Mouse (Mus musculus) urinary bladder, postnatal 4 days (tissue): Measurements from ENCODE around the gene Srsf4.

ENCODE experiments used
- DNase-seq, 2 experiments: peaks; one replicate each; pipeline ENCODE4 v3.0.0; 2021 to 2022; ENCODE audit warnings: low spot score in 2 of 2

Gene Srsf4

DNA sequence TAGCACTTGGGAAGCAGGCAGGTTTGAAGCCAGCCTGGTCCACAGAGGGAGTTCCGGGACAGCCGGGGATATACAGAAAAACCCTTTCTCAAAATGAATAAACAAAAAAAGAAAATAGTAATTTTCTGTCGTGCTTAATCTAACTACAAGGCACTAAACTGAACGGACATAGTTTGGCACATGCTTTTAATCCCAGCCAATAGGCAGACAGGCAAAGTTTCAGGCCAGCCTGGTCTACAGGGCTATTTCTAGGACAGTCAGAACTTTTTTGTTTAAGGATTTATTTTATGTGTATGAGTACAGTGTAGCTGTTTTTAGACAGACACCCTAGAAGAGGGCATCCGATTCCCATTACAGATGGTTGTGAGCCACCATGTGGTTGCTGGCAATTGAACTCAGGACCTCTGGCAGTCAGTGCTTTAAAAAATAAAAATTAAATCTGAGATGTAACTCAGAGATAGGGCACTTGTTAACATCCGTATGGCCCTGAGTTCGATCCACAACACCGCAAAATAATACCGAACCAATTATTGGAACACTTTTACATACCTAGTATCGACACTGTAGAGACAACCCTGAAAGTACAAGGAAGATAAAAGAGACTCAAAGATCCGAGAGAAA is 635 bp upstream of the Srsf4 start:
- no peak for DNase-seq

DNA sequence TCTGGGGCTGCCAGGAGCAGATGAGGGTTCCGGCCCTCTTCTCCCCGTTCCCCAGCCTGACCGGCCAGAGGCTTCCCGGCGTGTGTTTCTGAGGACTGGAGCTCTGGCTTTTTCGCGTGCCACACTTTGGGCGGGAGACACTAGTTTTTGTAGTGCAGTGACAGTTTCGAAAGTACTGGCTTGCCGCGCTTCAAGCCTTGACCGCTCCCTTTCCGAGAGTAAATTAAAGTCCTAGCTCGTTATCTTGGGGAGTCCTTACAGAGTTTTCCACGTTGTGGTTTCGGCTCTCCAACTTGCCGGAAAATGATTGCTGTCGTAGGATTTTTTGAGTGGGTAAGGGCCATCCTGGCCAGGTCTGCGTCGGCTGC is 736 bp downstream of the Srsf4 start:
- DNase-seq, result no peak

GRCm38 (mm10) chr4:131874567-131874966 is 1.1 kb downstream of the Srsf4 start:
- DNase-seq, result no peak

- DNase-seq, result no peak
Observed at GRCm38 (mm10) chr4:131875242-131875641, 1.8 kb downstream of the Srsf4 start.

DNA sequence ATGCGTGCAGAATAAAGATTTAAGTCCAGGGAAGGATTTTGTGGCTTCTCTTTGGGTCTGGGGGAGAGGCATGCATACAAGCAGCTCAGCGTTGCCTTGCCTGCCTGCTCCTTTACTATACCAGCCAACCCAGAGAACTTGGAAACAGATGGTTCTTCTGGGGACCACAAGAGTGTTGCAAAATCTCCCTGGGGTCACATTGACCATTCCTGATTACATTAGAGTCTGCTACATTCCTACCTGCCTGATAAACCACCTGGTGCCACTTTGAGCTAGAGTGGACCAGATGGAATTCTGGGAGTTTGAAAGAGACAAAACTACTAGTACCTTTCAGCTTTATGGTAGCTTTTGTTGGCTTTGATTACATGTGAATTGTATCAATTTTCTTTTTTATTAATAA is 3.4 kb downstream of the Srsf4 start:
- no peak for DNase-seq

GRCm38 (mm10) chr4:131879692-131880091 is 6.3 kb downstream of the Srsf4 start:
- no peak for DNase-seq

- no peak for DNase-seq
Observed at GRCm38 (mm10) chr4:131881306-131881705, 7.9 kb downstream of the Srsf4 start.

- DNase-seq, result no peak
Observed at GRCm38 (mm10) chr4:131883571-131883970, 10.2 kb downstream of the Srsf4 start.

DNA sequence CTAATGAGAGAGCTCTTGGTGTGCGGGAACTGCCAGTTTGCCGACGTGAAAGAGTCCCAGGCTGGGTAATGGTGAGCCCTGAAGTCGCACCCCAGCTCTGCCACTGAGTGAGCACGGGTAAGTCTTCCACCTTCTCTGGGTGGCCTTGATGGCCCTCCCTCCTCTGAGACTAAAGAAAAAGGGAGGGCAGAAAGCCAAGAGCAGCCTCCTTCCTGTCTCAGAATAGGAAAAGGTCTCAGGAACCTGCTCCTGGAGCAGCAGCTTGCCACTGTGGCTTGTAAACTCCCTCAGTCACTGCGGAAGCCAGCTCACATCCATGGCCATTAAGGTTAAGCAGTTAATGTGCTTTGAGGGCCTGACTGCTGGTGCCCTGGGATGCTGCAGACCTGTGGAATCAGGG is 12.0 kb downstream of the Srsf4 start:
- no peak for DNase-seq

DNA sequence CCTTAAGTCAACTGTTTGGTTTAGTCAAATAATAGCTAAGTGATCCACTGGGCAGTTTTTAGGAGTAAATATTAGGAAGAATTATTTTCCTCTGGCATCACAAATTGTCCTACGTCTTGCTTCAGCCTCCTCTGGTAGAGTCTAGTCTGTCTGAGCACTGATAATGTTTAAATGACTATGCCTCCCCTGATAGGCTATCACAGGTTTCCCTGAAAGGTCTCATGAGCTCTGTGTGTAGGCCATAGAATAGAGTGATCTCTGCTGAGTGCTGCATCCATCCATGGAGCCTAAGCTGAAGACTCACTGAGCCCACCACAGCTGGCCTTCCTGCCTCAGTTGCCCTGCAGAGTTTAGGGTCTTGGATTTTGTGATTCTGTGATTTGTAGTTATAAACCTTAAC is 15.1 kb downstream of the Srsf4 start:
- DNase-seq, result no peak

DNA sequence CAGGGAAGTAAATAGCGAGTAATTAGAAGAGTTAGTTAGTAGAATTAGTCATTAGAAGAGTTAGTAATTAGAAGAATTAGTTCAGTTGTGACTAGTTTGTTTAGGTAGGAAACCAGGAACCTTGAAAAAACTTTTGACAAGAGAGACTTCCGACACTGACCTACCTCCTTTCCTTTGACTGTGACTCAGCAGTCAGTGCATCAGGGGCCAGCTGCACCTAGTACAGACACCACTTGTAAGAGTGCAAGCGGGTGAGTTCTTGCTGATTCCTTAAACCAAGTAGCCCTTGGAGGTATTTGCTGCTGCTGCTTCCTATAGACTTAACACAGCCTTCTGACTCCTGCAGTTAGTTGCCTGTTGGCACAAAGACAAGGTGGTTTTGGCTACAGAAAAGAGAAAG is 17.3 kb downstream of the Srsf4 start:
- DNase-seq, result no peak

DNA sequence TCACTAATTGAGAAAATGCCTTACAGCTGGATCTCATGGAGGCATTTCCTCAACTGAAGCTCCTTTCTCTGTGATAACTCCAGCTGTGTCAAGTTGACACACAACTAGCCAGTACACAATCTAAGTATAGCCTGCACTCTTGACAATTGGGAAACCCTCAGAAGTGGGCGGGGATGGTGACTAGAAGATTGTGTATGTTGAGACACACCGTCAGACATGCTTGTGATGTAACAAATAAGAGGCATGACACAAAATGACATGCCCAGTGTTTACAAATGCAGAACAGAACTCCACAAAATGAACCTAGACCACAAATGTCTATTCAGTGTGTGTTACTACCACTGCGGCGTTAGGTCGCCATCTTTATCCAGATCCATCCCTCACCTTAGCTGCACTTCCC is 23.7 kb downstream of the Srsf4 start:
- DNase-seq, result no peak

GRCm38 (mm10) chr4:131897787-131898186 is 24.4 kb downstream of the Srsf4 start:
- no peak for DNase-seq

DNA sequence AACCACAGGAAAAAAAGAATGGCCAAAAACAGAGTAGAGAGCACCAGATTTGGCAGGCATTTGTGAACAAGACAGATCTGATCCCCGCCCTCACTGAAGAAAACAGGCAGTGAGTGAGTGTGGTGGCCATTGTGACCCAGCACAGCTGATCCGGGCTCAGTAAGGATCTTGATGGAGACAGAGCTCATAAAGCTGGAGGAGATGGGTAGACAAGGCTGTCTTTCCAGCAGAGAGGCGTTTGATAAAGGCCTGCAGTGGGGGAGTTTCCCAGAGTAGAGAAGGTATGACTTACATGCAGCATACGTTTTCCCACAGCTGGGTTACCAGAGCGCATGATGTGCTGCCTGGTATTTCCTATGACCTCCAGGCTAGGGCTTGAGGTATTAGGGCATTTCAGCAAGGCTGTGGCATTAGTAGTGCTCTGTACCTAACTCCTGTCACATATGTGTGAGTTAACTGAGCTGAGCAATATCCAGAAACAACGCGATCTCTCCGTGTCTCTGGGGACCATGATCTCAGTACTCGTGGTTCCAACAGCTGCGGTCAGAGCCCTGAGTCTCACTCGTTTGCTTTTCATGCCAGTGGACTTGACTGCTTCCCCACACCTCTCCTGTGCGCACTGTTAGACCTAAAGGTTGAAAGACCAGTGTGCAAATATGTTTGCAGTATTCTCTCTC is 25.2 kb downstream of the Srsf4 start:
- DNase-seq, result no peak

GRCm38 (mm10) chr4:131899180-131899554 is 25.8 kb downstream of the Srsf4 start:
- no peak for DNase-seq

GRCm38 (mm10) chr4:131901090-131901489 is 27.7 kb downstream of the Srsf4 start:
- DNase-seq, result no peak

GRCm38 (mm10) chr4:131904478-131904877 is 31.1 kb downstream of the Srsf4 start:
- peak in 1 of 2 experiments; percentile 23 for DNase-seq

DNA sequence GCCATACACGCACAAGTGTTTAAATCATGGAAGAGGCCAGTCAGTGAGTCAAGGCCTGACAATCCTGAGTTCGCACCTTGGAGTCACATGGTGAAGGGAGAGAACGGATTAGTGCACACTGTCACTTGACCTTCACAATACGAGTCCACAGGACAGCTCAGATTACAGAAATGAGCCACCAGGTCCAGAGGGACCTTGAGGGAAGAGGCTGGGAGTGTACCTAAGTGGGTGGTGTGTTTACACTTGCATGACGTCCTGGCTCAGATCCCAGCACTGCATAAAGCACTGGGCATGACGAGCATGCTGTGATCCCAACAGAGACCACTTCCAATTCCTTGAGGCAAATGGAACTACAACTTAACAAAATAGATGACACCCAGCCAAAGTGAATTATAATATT is 33.0 kb downstream of the Srsf4 start:
- DNase-seq, result no peak

- DNase-seq, result no peak
Observed at GRCm38 (mm10) chr4:131907912-131908311, 34.5 kb downstream of the Srsf4 start.

- no peak for DNase-seq
Observed at GRCm38 (mm10) chr4:131910237-131910994, 37.0 kb downstream of the Srsf4 start.

GRCm38 (mm10) chr4:131911521-131911920 is 38.1 kb downstream of the Srsf4 start:
- DNase-seq, result no peak

GRCm38 (mm10) chr4:131913526-131913925 is 40.1 kb downstream of the Srsf4 start:
- no peak for DNase-seq

DNA sequence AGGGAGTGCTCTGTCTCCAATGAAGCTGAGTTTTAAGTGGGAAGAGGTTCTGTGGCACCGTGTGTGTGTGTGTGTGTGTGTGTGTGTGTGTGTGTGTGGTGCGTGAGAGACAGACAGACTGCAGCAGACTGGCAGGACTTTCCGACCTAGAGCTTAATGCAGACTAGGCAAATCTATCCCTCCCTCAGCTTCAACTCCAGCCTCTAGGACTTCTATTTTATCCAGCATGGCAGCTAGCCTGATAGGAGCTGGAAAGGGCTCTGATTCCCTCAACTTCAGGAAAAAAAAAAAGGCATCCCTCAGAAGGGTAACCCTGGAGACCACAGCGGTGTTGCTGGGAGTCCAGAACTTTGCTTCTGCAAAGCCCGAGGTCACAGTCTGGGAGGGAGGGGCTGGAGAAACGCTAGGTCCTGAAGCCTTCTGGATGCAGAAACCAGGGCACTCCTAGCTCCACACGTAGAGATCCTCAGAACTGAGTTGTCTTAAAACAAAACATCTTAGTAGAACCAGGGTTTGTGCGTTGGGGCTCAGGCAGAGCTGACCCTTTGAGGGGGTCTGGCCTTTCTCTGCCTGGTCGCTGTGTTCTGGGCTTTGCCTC is 40.7 kb downstream of the Srsf4 start:
- no peak for DNase-seq
